Comparison of ENCODE assay signal across 18 mouse cellular contexts in genomic region chr5:120199865-120200264, GRCm38 (mm10).
DNase-seq lines count a peak whose midpoint lies in the region; ATAC-seq and TF ChIP-seq lines count a peak whose summit lies in the region.
"Had no signal": no experiment of that assay in that cellular context is flagged by ENCODE, and none has a peak within 500 bp of the region (broad histone marks: within the 10 kb centered on the region; RNA-seq: fewer than 3 reads in every experiment).

No protein-coding gene starts in this region.

- no peak for TF ChIP-seq CTCF in cerebellum, adult 2 months (IDR thresholded peaks at IDR 0.05; ENCODE audit: borderline replicate concordance, insufficient read depth, low read depth, low read length)

- H3K36me3 ChIP-seq in hindbrain, embryonic 12.5 days = peaks cover 19% of the 10 kb centered on the region; the same call in 1 of the 2 replicates
- no peaks in the 10 kb centered on the region for H3K36me3 ChIP-seq in hindbrain, embryonic 11.5 days (ENCODE audit: control insufficient read depth, insufficient read depth, low read length)
- peaks cover 20% of the 10 kb centered on the region; the same call in 1 of the 2 replicates for H3K36me3 ChIP-seq in midbrain, embryonic 12.5 days
- H3K36me3 ChIP-seq in midbrain, embryonic 11.5 days (ENCODE audit: control insufficient read depth, insufficient read depth, low read length) = peaks cover 3% of the 10 kb centered on the region; the same call in 1 of the 2 replicates

- ATAC-seq in hindbrain, embryonic 12.5 days (ENCODE audit: low FRiP score) = no peak
- ATAC-seq in hindbrain, embryonic 11.5 days (ENCODE audit: low FRiP score) = no peak
- ATAC-seq in midbrain, embryonic 12.5 days (ENCODE audit: low FRiP score, low read depth) = no peak
- ATAC-seq in midbrain, embryonic 11.5 days (ENCODE audit: low FRiP score) = no peak
- 0 out of 2 replicates have a peak, but pooled peaks have one; percentile 10 for ATAC-seq in megakaryocyte-erythroid progenitor cell, adult 5-6 weeks (replicated peaks; ENCODE audit: low FRiP score, low TSS enrichment, poor library complexity, severe bottlenecking)
- ATAC-seq: CD4-positive, CD25-positive, alpha-beta regulatory T cell, adult 4 months; forebrain, embryonic 16.5 days; intestine, embryonic 15.5 days had no signal

- no peaks in the 10 kb centered on the region for H3K9me3 ChIP-seq in hindbrain, embryonic 12.5 days (replicated peaks)
- H3K9me3 ChIP-seq in hindbrain, embryonic 11.5 days (ENCODE audit: control insufficient read depth, low read length) = no peaks in the 10 kb centered on the region
- H3K9me3 ChIP-seq in midbrain, embryonic 12.5 days = 0 out of 2 replicates have a peak, but pooled peaks cover 2% of the 10 kb centered on the region
- no peaks in the 10 kb centered on the region for H3K9me3 ChIP-seq in midbrain, embryonic 11.5 days (ENCODE audit: control insufficient read depth, low read length)
- H3K9me3 ChIP-seq: embryonic facial prominence, embryonic 12.5 days; intestine, embryonic 15.5 days had no signal

- no peak overlapping the region for H3K27ac ChIP-seq in cerebellum, adult 2 months (ENCODE audit: insufficient read depth, low read length)
- 0 out of 2 replicates have a peak overlapping the region, but pooled peaks have one; percentile 40 for H3K27ac ChIP-seq in hindbrain, embryonic 12.5 days
- no peak overlapping the region for H3K27ac ChIP-seq in hindbrain, embryonic 11.5 days (ENCODE audit: low read depth, low read length)
- H3K27ac ChIP-seq in midbrain, embryonic 12.5 days (replicated peaks) = 0 out of 2 replicates have a peak overlapping the region, but pooled peaks have one; percentile 39
- H3K27ac ChIP-seq in midbrain, embryonic 11.5 days (ENCODE audit: low read depth, low read length) = no peak overlapping the region
- H3K27ac ChIP-seq: embryonic facial prominence, embryonic 12.5 days; intestine, embryonic 15.5 days had no signal

- H3K4me3 ChIP-seq in cerebellum, adult 2 months (replicated peaks; ENCODE audit: insufficient read depth, low read depth, low read length) = no peak overlapping the region
- no peak overlapping the region for H3K4me3 ChIP-seq in hindbrain, embryonic 12.5 days
- no peak overlapping the region for H3K4me3 ChIP-seq in hindbrain, embryonic 11.5 days (ENCODE audit: low read depth, low read length)
- H3K4me3 ChIP-seq in midbrain, embryonic 12.5 days = no peak overlapping the region
- H3K4me3 ChIP-seq in midbrain, embryonic 11.5 days (ENCODE audit: low read depth, low read length) = no peak overlapping the region
- H3K4me3 ChIP-seq: embryonic facial prominence, embryonic 12.5 days; heart, embryonic 12.5 days; intestine, embryonic 15.5 days had no signal

- TF ChIP-seq POLR2A in cerebellum, adult 2 months (IDR thresholded peaks at IDR 0.05; ENCODE audit: borderline replicate concordance, insufficient read depth, low read length) = no peak

- H3K9ac ChIP-seq in hindbrain, embryonic 12.5 days = no peak overlapping the region
- H3K9ac ChIP-seq in hindbrain, embryonic 11.5 days (ENCODE audit: low read depth, low read length) = no peak overlapping the region
- H3K9ac ChIP-seq in midbrain, embryonic 12.5 days (replicated peaks) = no peak overlapping the region
- no peak overlapping the region for H3K9ac ChIP-seq in midbrain, embryonic 11.5 days (ENCODE audit: low read length)
- H3K9ac ChIP-seq: embryonic facial prominence, embryonic 12.5 days; heart, embryonic 12.5 days; intestine, embryonic 15.5 days had no signal

- 85% methylated on average over 7 of the region's 7 CpGs for WGBS in cerebellum, adult 2 months
- WGBS in hindbrain, embryonic 12.5 days = 96% methylated on average over 7 of the region's 7 CpGs
- WGBS in hindbrain, embryonic 11.5 days = 95% methylated on average over 7 of the region's 7 CpGs
- 86% methylated on average over 7 of the region's 7 CpGs for WGBS in midbrain, embryonic 12.5 days
- WGBS in midbrain, embryonic 11.5 days = 90% methylated on average over 7 of the region's 7 CpGs

- H3K4me1 ChIP-seq in cerebellum, adult 2 months (ENCODE audit: control insufficient read depth, insufficient read depth, low read length) = peaks cover 12% of the 10 kb centered on the region
- peaks cover 28% of the 10 kb centered on the region for H3K4me1 ChIP-seq in hindbrain, embryonic 12.5 days
- H3K4me1 ChIP-seq in hindbrain, embryonic 11.5 days (replicated peaks; ENCODE audit: control insufficient read depth, insufficient read depth, low read length) = peaks cover 4% of the 10 kb centered on the region; the same call in 1 of the 2 replicates
- peaks cover 23% of the 10 kb centered on the region for H3K4me1 ChIP-seq in midbrain, embryonic 12.5 days
- 0 out of 2 replicates have a peak, but pooled peaks cover 2% of the 10 kb centered on the region for H3K4me1 ChIP-seq in midbrain, embryonic 11.5 days (ENCODE audit: control insufficient read depth, insufficient read depth, low read length)

- DNase-seq in cerebellum, adult 2 months = peak; percentile 10 to 15
- DNase-seq in cerebellum, adult 18-20 months = no peak
- DNase-seq in hindbrain, embryonic 11.5 days (ENCODE audit: low spot score) = no peak
- DNase-seq in midbrain, embryonic 11.5 days (ENCODE audit: low spot score, missing footprints) = no peak
- no peak for DNase-seq in urinary bladder, postnatal 4 days (ENCODE audit: low spot score in 2 of 2)
- DNase-seq: adrenal gland, adult 8-10 months; adrenal gland, postnatal 36 days; B cell, adult 2 months; cerebellum, postnatal 10 days; gastrocnemius, postnatal 25 days had no signal

- no peaks in the 10 kb centered on the region for H3K27me3 ChIP-seq in cerebellum, adult 2 months (ENCODE audit: control insufficient read depth, insufficient read depth, low read length)
- H3K27me3 ChIP-seq in hindbrain, embryonic 12.5 days = no peaks in the 10 kb centered on the region
- H3K27me3 ChIP-seq in hindbrain, embryonic 11.5 days (ENCODE audit: control insufficient read depth, insufficient read depth, low read length) = no peaks in the 10 kb centered on the region
- H3K27me3 ChIP-seq in midbrain, embryonic 12.5 days = peaks cover 15% of the 10 kb centered on the region
- H3K27me3 ChIP-seq in midbrain, embryonic 11.5 days (ENCODE audit: control insufficient read depth, insufficient read depth, low read length) = no peaks in the 10 kb centered on the region
- H3K27me3 ChIP-seq: embryonic facial prominence, embryonic 12.5 days; heart, embryonic 12.5 days; intestine, embryonic 15.5 days had no signal

- no peak overlapping the region for H3K4me2 ChIP-seq in hindbrain, embryonic 12.5 days (replicated peaks)
- no peak overlapping the region for H3K4me2 ChIP-seq in hindbrain, embryonic 11.5 days (replicated peaks; ENCODE audit: low read depth, low read length)
- no peak overlapping the region for H3K4me2 ChIP-seq in midbrain, embryonic 12.5 days (replicated peaks)
- no peak overlapping the region for H3K4me2 ChIP-seq in midbrain, embryonic 11.5 days
- H3K4me2 ChIP-seq: embryonic facial prominence, embryonic 12.5 days; heart, embryonic 12.5 days; intestine, embryonic 15.5 days had no signal

Comparison
In these comparisons a context has a peak if more than half of its experiments do, and no peak if none do; other contexts are left out.
1. DNase-seq: peak in cerebellum, adult 2 months (2 of 2); none in cerebellum, adult 18-20 months (0 of 2), hindbrain, embryonic 11.5 days (single experiment), midbrain, embryonic 11.5 days (single experiment) and urinary bladder, postnatal 4 days (0 of 2).
2. H3K27ac ChIP-seq: peak in hindbrain, embryonic 12.5 days (single experiment) and midbrain, embryonic 12.5 days (single experiment); none in cerebellum, adult 2 months (single experiment), hindbrain, embryonic 11.5 days (single experiment) and midbrain, embryonic 11.5 days (single experiment).